Mouse (Mus musculus) effector memory CD4-positive, alpha-beta T cell, adult 5 months (primary cell): ENCODE data around the gene Gm39115. TPM values are rescaled to one million over a fixed set of nuclear protein-coding genes. Genes with fewer than 3 reads are reported as not detected.

Experiments
- polyA plus RNA-seq: library from polyadenylated mRNA; unstranded; fragments of 100-300 nt; shearing (Covaris generic); gene quantifications from one replicate; pipeline ENCODE4 v1.2.1, GENCODE M21; 2017

The Gm39115 gene
- polyA plus RNA-seq = not detected

DNA sequence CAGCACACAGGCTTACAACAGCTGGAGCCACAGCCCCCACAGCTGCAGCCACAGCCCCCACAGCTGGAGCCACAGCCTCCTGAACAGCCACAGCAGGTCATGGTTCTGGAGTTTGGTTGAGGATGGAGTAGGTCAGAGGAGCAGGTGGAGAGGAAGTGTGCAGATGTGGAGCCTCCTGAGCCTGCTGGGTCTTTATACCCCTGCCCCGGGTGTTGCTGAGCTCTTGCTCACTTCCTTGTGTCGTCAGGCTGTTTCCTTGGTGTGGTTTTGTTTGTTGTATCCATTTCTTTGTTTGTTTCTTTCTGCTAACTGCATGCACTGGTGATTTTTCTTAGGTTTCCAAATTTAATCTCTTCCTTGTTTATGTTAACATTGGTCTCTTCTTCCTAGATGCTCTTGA, at the start of gene Gm39115:
TSS of gene Gm39115 (minus strand) at position 101 of the 400 bp plus-strand sequence.

DNA sequence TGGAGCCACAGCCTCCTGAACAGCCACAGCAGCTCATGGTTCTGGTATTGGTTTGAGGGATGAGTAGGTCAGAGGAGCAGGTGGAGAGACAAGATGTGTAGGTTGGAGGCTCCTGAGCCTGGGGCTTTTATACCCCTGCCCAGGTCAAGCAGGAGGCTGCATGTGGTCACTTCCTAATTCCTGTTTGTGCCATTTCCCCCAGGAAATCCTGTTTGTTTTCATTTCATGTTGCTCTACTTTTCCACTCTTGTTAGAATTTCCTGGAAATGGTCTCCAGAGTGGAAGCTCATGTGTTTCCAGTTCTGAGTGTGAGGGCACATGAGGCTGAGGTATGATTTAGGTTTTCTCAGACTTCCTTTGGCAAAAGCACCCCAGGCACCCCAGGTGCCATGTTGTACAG, 40.1 kb upstream of the Gm39115 start, which contains the start of gene Krtap5-2:
TSS of gene Krtap5-2 (minus strand) at position 101 of the 400 bp plus-strand sequence.

DNA sequence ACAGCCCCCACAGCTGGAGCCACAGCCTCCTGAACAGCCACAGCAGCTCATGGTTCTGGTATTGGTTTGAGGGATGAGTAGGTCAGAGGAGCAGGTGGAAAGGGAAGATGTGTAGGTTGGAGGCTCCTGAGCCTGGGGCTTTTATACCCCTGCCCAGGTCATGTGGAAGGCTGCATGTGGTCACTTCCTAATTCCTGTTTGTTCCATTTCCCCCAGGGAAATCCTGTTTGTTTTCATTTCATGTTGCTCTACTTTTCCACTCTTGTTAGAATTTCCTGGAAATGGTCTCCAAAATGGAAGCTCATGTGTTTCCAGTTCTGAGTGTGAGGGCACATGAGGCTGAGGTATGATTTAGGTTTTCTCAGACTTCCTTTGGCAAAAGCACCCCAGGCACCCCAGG, 29.8 kb upstream of the Gm39115 start, which contains the start of gene Gm4553:
TSS of gene Gm4553 (minus strand) at position 101 of the 400 bp plus-strand sequence.

DNA sequence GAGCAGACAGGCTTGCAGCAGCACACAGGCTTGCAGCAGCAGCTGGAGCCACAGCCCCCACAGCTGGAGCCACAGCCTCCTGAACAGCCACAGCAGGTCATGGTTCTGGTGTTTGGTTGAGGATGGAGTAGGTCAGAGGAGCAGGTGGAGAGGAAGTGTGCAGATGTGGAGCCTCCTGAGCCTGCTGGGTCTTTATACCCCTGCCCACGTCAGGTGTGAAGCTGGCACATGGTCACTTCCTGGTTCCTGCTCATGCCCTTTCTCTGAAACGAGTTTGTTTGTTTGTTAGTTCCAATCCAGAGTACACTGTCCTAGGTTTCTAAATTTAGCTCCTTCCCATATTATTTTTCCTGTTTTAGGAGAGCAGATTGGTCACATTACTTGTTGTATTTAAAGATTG, 21.2 kb upstream of the Gm39115 start, which contains the start of gene Gm29735:
TSS of gene Gm29735 (minus strand) at position 101 of the 400 bp plus-strand sequence.

DNA sequence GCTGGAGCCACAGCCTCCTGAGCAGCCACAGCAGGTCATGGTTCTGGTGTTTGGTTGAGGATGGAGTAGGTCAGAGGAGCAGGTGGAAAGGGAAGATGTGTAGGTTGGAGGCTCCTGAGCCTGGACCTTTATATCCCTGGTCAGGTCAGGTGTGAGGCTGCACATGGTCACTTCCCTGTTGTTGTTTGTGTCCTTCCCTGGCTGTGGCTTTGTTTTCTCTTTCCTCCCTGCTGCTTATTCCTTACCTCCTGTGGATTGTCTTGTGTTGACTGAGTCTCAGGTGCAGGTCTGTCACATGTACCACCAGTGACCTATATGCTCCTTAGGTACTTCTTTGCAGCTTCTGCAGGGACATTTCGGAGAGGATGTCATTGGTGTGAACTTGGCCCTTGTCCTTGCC, 8.7 kb upstream of the Gm39115 start, which contains the start of gene Gm45337:
TSS of gene Gm45337 (minus strand) at position 101 of the 400 bp plus-strand sequence.

DNA sequence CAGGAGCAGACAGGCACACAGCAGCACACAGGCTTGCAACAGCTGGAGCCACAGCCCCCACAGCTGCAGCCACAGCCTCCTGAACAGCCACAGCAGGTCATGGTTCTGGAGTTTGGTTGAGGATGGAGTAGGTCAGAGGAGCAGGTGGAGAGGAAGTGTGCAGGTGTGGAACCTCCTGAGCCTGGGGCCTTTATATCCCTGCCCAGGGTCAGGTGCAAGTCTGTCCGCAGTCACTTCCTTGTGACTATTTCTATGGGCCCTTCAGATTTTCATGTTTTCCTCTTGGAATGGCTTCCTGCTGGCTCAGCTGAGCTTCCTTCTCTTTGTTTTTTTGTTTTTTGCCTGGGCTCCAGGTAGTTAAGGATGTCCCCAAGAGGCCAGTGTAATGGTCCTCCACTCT, 15.2 kb downstream of the Gm39115 start, which contains the start of gene Gm45618:
TSS of gene Gm45618 (minus strand) at position 101 of the 400 bp plus-strand sequence.

DNA sequence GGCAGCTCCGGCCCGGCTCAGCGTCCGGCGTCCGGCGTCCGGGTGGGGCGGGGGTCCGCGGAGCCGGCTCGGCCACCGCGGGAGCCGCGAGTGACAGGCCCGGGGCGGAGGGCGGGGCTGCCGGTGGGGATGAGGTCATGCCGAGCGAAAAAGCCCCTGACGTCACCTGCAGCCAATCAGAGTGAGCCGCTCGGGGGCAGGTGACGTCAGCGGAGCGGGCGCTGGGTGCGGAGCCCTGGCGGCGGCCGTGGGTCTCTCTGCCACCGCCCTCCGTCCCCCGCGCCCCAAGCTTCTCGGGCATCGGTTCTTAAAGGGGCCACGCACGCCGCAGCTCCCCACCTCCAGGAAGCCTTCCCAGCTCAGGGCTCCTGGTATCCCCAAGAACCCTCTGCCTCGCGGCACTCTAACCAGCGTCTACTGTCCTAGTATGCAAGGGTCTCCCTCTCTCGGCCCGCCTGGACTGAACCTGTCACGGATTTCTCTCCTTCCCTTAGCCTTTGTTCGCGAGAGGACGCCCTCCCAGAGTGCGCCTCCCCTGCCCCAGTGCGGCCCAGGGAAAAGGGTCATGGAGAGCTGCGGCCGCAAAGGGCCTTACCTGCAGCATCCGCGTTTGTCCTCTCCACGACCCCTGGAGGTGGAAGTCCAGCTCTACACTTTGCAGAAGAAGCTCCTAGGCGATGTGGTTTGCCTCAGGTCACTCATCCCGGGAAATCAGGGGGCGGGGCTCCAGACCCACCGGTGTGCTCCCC, 40.5 kb downstream of the Gm39115 start, which contains the start of gene Dusp8:
TSS of gene Dusp8 (minus strand) at position 661 of the 749 bp plus-strand sequence.

Other genes starting within 250 kb of the Gm39115 start
- gene Tollip, start 217.5 kb downstream of the Gm39115 start, polyA plus RNA-seq = 71.8 TPM
- 0.71 TPM for gene Brsk2, start 186.3 kb downstream of the Gm39115 start, polyA plus RNA-seq
- 122 TPM for gene Mob2, start 75.0 kb downstream of the Gm39115 start, polyA plus RNA-seq
- gene Dusp8, start 40.2 kb downstream of the Gm39115 start, polyA plus RNA-seq = 37.7 TPM
- not detected for gene Gm45618, start 15.3 kb downstream of the Gm39115 start, polyA plus RNA-seq
- not detected for gene Gm45337, start 8.6 kb upstream of the Gm39115 start, polyA plus RNA-seq
- gene Gm29735, start 21.1 kb upstream of the Gm39115 start, polyA plus RNA-seq = not detected
- not detected for gene Gm4553, start 29.7 kb upstream of the Gm39115 start, polyA plus RNA-seq
- not detected for gene Krtap5-2, start 40.0 kb upstream of the Gm39115 start, polyA plus RNA-seq
- gene Gm10153, start 54.4 kb upstream of the Gm39115 start, polyA plus RNA-seq = not detected
- gene Krtap5-3, start 65.3 kb upstream of the Gm39115 start, polyA plus RNA-seq = not detected
- gene Gm7579, start 75.8 kb upstream of the Gm39115 start, polyA plus RNA-seq = not detected
- not detected for gene Krtap5-5, start 93.9 kb upstream of the Gm39115 start, polyA plus RNA-seq
- not detected for gene Gm40460, start 105.0 kb upstream of the Gm39115 start, polyA plus RNA-seq
- not detected for gene Gm2431, start 122.3 kb upstream of the Gm39115 start, polyA plus RNA-seq
- gene Gm4559, start 138.3 kb upstream of the Gm39115 start, polyA plus RNA-seq = not detected
- not detected for gene Krtap5-1, start 161.1 kb upstream of the Gm39115 start, polyA plus RNA-seq
- not detected for gene Krtap5-4, start 167.5 kb upstream of the Gm39115 start, polyA plus RNA-seq
- gene Ifitm10, start 237.7 kb upstream of the Gm39115 start, polyA plus RNA-seq = 24.4 TPM
- gene Gm49369, start 246.6 kb upstream of the Gm39115 start, polyA plus RNA-seq = 12.8 TPM